Mouse (Mus musculus) liver, adult 10 weeks (tissue): ENCODE data around the gene Gm49342. TPM values are rescaled to one million over a fixed set of nuclear protein-coding genes. Genes with fewer than 3 reads are reported as not detected.

Experiments used
- polyA plus RNA-seq: library from polyadenylated mRNA; stranded (reverse); fragments of 350-450 nt; fragmentation: Illumina TruSeq; extraction: RNeasy Lipid Tissue Mini Kit (QIAGEN cat#74804); gene quantifications from one replicate; pipeline ENCODE4 v1.2.3, GENCODE M21; 2014; ENCODE audit warnings: low read depth, low replicate concordance

Gm49342 gene
- not detected for polyA plus RNA-seq

DNA sequence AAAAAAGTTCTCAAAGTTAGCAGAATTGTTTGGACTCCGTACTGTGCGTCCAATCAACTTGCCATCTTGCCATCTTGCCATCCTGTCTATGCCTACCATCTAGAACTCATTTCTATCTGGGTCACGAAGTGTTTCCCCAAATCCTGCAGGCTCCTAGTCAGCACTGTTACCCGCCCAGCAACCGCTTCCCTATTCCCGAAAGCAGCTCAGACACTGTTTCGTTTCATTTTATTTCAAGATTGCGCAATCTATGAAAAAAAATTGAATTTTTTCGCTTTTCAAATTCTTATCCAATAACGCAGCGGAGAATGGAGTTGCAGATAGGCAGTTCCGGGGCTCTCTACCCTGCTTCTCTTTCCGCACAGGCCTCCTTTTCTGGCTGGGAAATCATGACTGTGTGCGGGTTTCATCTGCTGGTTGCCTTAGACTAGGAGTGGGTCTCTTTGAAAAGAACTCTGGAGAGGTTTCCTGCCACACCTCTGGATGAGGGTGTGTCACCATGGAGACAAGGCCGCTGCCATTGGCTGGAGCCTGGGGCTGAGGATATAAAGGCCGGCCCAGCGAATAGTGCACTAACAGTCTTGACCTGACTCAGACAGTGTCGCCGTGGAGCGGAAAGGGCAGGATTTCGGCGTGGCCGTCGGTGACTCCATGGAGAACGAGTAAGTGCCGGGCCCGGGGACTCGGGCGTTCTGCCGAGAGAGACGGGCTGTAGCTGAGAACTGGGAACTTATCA lies at the start of gene Gm49342:
TSS of gene Gm49342 (plus strand) at position 586 of the 736 bp plus-strand sequence.

DNA sequence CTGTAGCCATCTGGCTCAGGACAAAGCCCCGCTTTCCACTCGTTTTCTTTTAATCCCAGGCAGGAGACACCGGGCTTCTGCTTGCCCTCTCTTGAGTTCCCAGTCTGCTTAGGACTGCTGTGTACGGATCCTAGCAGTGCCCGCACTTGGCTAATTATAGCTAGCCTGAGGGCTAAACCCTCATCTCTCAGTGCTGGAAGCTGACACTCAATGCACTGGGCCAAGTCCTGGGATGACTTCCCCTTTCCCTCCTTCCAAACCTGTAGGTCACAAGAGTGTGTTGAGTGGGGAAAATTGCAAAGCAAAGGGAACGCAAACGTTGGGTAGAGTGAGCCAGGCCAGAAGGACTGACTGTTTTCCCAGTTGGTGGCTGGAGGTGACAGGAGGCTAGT lies 46.9 kb upstream of the Gm49342 start, which contains the start of gene Klhl33:
TSS of gene Klhl33 (minus strand) at position 134 of the 392 bp plus-strand sequence.

DNA sequence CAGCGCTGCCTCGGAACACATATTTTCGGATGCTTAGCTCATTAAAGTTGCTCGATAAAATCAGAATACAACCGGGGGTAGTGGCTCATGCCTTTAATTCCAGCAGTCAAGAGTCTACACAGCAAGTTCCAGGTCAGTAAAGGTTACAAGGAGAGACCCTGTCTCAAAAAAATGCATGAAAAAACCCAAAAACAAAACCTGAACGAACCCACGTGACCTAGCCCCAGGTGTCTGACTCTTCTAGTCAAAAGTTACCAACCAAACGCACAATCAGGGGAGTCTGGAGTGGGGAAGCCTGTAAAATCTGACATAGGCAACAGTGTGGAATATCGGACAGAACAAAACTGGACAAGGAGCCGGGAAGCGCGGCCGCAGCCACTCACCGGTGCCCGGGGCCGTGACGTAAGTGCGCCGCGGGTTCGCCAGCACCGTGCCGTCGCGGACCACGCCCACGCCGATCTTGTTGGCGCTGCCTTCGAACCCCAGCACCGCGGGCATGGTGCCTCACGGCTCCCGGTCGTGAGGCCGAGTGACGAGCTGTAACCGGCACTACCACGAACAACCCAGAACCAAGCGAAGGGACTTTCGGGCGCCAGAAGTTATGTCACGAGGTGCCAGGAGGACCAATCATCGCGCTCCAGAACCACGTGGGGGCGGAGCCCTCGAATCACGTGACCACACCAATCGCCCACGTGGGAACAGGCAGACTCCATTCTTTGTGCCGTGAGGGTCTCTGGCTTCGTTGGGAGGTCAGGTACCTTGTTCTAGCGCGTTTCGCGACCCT lies 19.8 kb upstream of the Gm49342 start, which contains the start of the genes Osgep and Apex1:
TSS of gene Osgep (minus strand) at position 613 of the 784 bp plus-strand sequence.
TSS of gene Apex1 (plus strand) at position 688 of the 784 bp plus-strand sequence.

DNA sequence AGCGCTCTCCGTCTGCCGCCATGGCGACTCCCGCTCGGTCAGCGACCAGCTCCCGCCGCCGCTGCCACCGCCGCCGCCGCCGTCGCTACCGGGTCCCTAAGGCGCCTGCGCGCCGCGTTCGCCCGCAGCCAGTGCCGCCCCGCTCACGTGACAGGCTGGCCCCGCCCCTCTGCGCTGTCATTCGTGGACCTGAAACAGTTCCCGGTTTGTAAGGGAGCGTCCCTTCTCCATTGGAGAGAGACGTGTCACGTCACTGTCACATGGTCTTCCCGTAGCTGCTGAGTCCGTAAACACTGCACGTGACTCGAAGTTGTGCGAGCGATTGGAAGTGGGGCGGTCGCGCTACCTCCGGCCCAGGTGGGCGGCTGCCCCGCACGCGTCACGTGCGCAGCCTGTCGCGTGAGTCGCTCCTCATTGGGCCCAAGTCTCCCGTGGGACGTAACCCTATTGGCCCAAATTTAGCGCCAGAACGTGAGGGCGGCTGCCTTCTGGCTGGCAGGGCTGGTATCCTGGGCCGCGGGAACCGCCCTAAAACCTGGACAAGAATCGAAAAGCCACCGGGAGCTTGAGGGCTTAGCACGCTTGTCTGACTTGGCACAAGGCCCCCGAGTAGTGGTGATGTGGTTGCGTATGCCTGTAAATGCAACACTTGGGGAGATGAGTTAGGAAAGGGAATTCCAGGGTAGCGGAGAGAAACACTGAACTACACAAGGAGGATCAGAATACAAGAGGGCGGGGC lies 13.4 kb upstream of the Gm49342 start, which contains the start of the genes Pip4p1 and Pnp:
TSS of gene Pip4p1 (minus strand) at position 103 of the 739 bp plus-strand sequence.
TSS of gene Pnp (plus strand) at position 329 of the 739 bp plus-strand sequence.

DNA sequence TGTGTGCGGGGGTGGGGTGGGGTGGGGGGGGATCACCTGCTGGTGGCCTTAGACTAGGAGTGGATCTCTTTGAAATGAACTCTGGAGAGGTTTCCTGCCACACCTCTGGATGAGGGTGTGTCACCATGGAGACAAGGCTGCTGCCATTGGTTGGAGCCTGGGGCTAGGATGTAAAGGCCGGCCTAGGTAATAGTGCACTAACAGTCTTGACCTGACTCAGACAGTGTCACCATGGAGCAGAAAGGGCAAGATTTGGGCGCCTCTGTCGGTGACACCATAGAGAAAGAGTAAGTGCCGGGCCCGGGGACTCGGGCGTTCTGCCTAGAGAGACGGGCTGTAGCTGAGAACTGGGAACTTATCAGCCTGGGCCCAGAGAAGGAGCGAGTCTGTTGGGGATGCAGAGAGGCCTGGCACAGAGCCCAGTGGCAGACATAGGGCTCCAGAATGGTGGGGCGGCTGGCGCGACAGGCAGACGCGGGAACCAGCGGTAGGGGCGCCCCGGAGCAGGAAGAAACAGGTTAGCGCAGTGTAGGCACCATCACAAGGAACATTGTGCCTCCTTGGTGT lies 11.7 kb downstream of the Gm49342 start, which contains the start of gene Pnp2:
TSS of gene Pnp2 (plus strand) at position 51 of the 567 bp plus-strand sequence.

DNA sequence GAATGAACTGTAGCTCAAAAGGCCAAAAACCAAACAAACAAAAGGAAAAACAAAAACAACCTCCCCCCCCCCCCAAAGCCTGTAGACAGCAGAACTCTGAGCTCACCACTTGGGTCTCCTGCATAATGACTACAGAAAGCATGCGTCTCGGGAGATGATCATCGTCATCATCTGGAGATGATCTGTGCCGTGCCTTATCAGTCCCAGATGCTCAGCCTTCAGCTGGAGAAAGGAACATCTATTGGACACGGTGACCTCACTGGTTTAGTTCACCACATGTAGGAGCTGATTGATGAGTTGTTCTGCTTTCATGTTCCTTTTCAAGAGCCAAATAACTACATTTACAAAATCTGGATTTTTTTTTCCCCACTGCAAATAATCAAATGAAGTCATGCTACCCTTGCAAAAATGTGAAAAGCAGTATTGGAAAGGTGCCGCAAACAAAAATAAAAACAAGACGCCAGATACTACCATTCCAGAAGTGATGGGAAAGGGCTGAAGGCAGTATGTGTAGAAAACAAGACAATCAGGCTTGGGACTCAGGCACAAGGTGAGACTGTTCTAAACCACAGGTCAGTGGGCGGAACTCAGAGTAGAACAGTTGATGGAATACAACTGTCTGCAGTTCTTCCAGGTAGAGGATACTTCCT lies 63.0 kb downstream of the Gm49342 start, which contains the start of gene Rnase10:
TSS of gene Rnase10 (plus strand) at position 600 of the 650 bp plus-strand sequence.

Other genes with a start within 250 kb of the Gm49342 start
- gene Olfr748, start 237.1 kb upstream of the Gm49342 start, polyA plus RNA-seq = not detected
- gene Olfr749, start 199.4 kb upstream of the Gm49342 start, polyA plus RNA-seq = not detected
- 7.0 TPM for gene Ttc5, start 159.0 kb upstream of the Gm49342 start, polyA plus RNA-seq
- not detected for gene Ccnb1ip1, start 136.8 kb upstream of the Gm49342 start, polyA plus RNA-seq
- 11.7 TPM for gene Parp2, start 136.7 kb upstream of the Gm49342 start, polyA plus RNA-seq
- 4.7 TPM for gene Tep1, start 74.0 kb upstream of the Gm49342 start, polyA plus RNA-seq
- gene Klhl33, start 47.0 kb upstream of the Gm49342 start, polyA plus RNA-seq = not detected
- 10.0 TPM for gene Osgep, start 19.6 kb upstream of the Gm49342 start, polyA plus RNA-seq
- gene Apex1, start 19.5 kb upstream of the Gm49342 start, polyA plus RNA-seq = 17.1 TPM
- 14.0 TPM for gene Pip4p1, start 13.7 kb upstream of the Gm49342 start, polyA plus RNA-seq
- 139 TPM for gene Pnp, start 13.4 kb upstream of the Gm49342 start, polyA plus RNA-seq
- gene Pnp2, start 11.5 kb downstream of the Gm49342 start, polyA plus RNA-seq = 0.45 TPM
- gene Rnase10, start 63.2 kb downstream of the Gm49342 start, polyA plus RNA-seq = 0.50 TPM
- not detected for gene Rnase9, start 97.4 kb downstream of the Gm49342 start, polyA plus RNA-seq
- gene Rnase11, start 105.6 kb downstream of the Gm49342 start, polyA plus RNA-seq = not detected
- not detected for gene Rnase12, start 113.1 kb downstream of the Gm49342 start, polyA plus RNA-seq
- not detected for gene Olfr750, start 129.9 kb downstream of the Gm49342 start, polyA plus RNA-seq
- gene Rnase4, start 146.6 kb downstream of the Gm49342 start, polyA plus RNA-seq = 2,257 TPM
- 347 TPM for gene Ang, start 146.6 kb downstream of the Gm49342 start, polyA plus RNA-seq
- not detected for gene Eddm3b, start 169.9 kb downstream of the Gm49342 start, polyA plus RNA-seq
- gene Rnase6, start 179.4 kb downstream of the Gm49342 start, polyA plus RNA-seq = 0.93 TPM
- gene Rnase1, start 202.3 kb downstream of the Gm49342 start, polyA plus RNA-seq = not detected
- gene Rnase2b, start 217.7 kb downstream of the Gm49342 start, polyA plus RNA-seq = not detected